Mouse (Mus musculus) mammary gland, adult 2 months (tissue): ENCODE measurements around the gene Ccdc14. TPM values are rescaled to one million over a fixed set of nuclear protein-coding genes. Genes with fewer than 3 reads are reported as not detected.

Experiments used
- polyA plus RNA-seq: library from polyadenylated mRNA; depleted of rRNA; stranded (reverse); fragments of >200 nt; gene quantifications from 2 replicates; pipeline ENCODE4 v1.2.3, GENCODE M21; 2012; ENCODE audit warnings: low replicate concordance; rRNA removed

Ccdc14 gene
- polyA plus RNA-seq = 0.79 and 2.2 TPM in 2 replicates

GRCm38 (mm10) chr16:34690334-34691144 is at the start of gene Ccdc14:
Gene Ccdc14, plus strand, starts transcription at chr16:34690616.

GRCm38 (mm10) chr16:34649621-34650020 is 40.8 kb upstream of the Ccdc14 start, which contains the start of gene Ropn1:
Gene Ropn1, plus strand, starts transcription at chr16:34649921.

GRCm38 (mm10) chr16:34745065-34745585 is 54.7 kb downstream of the Ccdc14 start, which contains the start of gene Mylk:
Gene Mylk, plus strand, starts transcription at chr16:34745210.

Other genes starting within 250 kb of the Ccdc14 start
- 2.7 and 3.8 TPM in 2 replicates for gene Kalrn, start 117.1 kb upstream of the Ccdc14 start, polyA plus RNA-seq
- not detected in 2 replicates for gene Ropn1, start 40.7 kb upstream of the Ccdc14 start, polyA plus RNA-seq
- gene Mylk, start 54.6 kb downstream of the Ccdc14 start, polyA plus RNA-seq = 38.3 and 41.3 TPM in 2 replicates